Mouse (Mus musculus) midbrain, embryonic 13.5 days (tissue): ENCODE results near the gene Sars. TPM values are rescaled to one million over a fixed set of nuclear protein-coding genes. Genes with fewer than 3 reads are reported as not detected.
A peak's percentile ranks its signal among the peaks of the same experiment; 100 is the strongest.

Source experiments
- ATAC-seq: fragments of 200-750 bp; cut with Nextera tagmentation; 2 replicates; pipeline ENCODE4 v1.8.0; 2017; ENCODE audit warnings: mild to moderate bottlenecking, moderate TSS enrichment, moderate library complexity
- H3K27ac ChIP-seq: fragments of 300-500 bp; sonication (generic); 2 replicates; pipeline ENCODE4 v1.5.1; 2015; ENCODE audit warnings: inconsistent platforms, mild to moderate bottlenecking, moderate library complexity
- H3K27me3 ChIP-seq: fragments of 300-500 bp; sonication (generic); 2 replicates; pipeline ENCODE4 v1.6.1; 2015; ENCODE audit warnings: mild to moderate bottlenecking, inconsistent platforms
- H3K36me3 ChIP-seq: fragments of 300-500 bp; sonication (generic); 2 replicates; pipeline ENCODE4 v1.6.1; 2015; ENCODE audit warnings: mild to moderate bottlenecking, inconsistent platforms
- H3K4me1 ChIP-seq: fragments of 300-500 bp; sonication (generic); replicated peaks from 2 replicates; pipeline ENCODE4 v1.6.1; 2015; ENCODE audit warnings: inconsistent platforms
- H3K4me2 ChIP-seq: fragments of 300-500 bp; sonication (generic); replicated peaks from 2 replicates; pipeline ENCODE4 v1.6.1; 2015; ENCODE audit warnings: moderate library complexity, mild to moderate bottlenecking, inconsistent platforms
- H3K4me3 ChIP-seq: fragments of 300-500 bp; sonication (generic); replicated peaks from 2 replicates; pipeline ENCODE4 v1.5.1; 2015; ENCODE audit warnings: mild to moderate bottlenecking, inconsistent platforms
- H3K9ac ChIP-seq: fragments of 300-500 bp; sonication (generic); replicated peaks from 2 replicates; pipeline ENCODE4 v1.6.1; 2015; ENCODE audit warnings: mild to moderate bottlenecking, inconsistent platforms
- H3K9me3 ChIP-seq: fragments of 300-500 bp; sonication (generic); 2 replicates; pipeline ENCODE4 v1.6.1; 2016; ENCODE audit warnings: mild to moderate bottlenecking, inconsistent platforms
- WGBS: fragments of 180-500 bp; shearing (Covaris S2); methylation state at CpG from one replicate; pipeline ENCODE4 v1.1.7; 2015; 5-methylcytosine and 5-hydroxymethylcytosine counted together
- polyA plus RNA-seq: library from polyadenylated mRNA; unstranded; fragments of >200 nt; fragmentation: Nextera tagmentation; extraction: Ambion mirVana; gene quantifications from 2 replicates; pipeline ENCODE4 v1.2.1, GENCODE M21; 2015

Gene Sars
- polyA plus RNA-seq, 1 experiment from 2014 or later = 208 TPM

GRCm38 (mm10) chr3:108451969-108452368 lies 7.0 kb upstream of the Sars start:
- 89% methylated on average over 2 of the region's 2 CpGs for WGBS
- Histone ChIP-seq H3K9ac (no peak overlapping the region), H3K4me2 (no peak overlapping the region), H3K27me3 (no peaks in the 10 kb centered on the region), H3K4me3 (no peak overlapping the region), H3K36me3 (no peaks in the 10 kb centered on the region), H3K4me1 (no peaks in the 10 kb centered on the region), H3K9me3 (no peaks in the 10 kb centered on the region), H3K27ac (no peak overlapping the region)
- ATAC-seq = no peak

GRCm38 (mm10) chr3:108445366-108445705 lies 327 bp upstream of the Sars start:
- Histone ChIP-seq H3K9ac (peak overlapping the region; percentile 92), H3K27me3 (no peaks in the 10 kb centered on the region), H3K4me3 (peak overlapping the region; percentile 91), H3K4me1 (peaks cover 50% of the 10 kb centered on the region), H3K36me3 (0 out of 2 replicates have a peak, but pooled peaks cover 6% of the 10 kb centered on the region), H3K27ac (peak overlapping the region; percentile 92), H3K9me3 (no peaks in the 10 kb centered on the region), H3K4me2 (peak overlapping the region; percentile 95)
- ATAC-seq = no peak; the same call in 1 of the 2 replicates
- 11% methylated on average over 6 of the region's 6 CpGs for WGBS

DNA sequence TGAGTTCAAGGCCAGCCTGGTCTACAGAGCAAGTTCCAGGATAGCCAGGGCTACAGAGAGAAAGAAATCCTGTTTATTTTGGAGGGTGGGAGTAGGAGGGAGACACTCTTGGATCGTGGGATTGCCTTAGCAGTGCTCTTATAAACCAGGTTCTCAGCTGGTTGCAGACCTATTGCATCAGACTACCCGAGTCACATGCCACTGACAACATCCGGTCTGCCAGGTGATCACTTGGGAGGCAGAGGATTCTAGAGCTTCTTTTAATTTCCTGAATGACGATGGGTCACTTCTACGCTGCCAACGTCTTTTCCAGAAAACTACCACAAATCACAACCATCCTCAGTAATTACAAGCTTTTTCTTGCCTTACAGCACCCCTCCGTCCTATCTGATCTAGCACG lies 980 bp downstream of the Sars start:
- H3K9me3 ChIP-seq = no peaks in the 10 kb centered on the region
- 25% methylated on average over 8 of the region's 8 CpGs for WGBS
- ATAC-seq = no peak
- H3K4me2 ChIP-seq = peak overlapping the region; percentile 95
- peaks cover 51% of the 10 kb centered on the region for H3K4me1 ChIP-seq
- peak overlapping the region; percentile 91 for H3K4me3 ChIP-seq
- H3K27me3 ChIP-seq = no peaks in the 10 kb centered on the region
- H3K27ac ChIP-seq = peak overlapping the region; percentile 92
- peak overlapping the region; percentile 92 for H3K9ac ChIP-seq
- peaks cover 13% of the 10 kb centered on the region; the same call in 1 of the 2 replicates for H3K36me3 ChIP-seq

DNA sequence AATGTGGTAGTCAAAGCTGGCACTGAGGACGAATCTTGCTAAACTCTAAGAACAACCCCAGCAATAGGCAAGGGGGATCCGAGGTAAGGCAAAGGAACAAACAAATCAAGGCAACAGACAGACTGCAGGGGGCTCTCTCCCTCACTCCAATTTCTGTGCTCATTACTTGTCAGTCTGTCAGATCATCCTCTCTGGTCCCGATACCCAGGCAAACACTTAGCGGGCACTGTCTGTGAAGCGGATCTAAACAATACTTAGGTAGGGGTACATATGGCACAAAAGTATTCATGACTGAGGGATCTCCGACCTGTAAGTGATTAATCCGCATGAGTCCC lies 8.7 kb downstream of the Sars start:
- ATAC-seq = no peak
- H3K4me2 ChIP-seq = no peak overlapping the region
- H3K4me1 ChIP-seq = peaks cover 67% of the 10 kb centered on the region
- H3K4me3 ChIP-seq = no peak overlapping the region
- H3K27me3 ChIP-seq = no peaks in the 10 kb centered on the region
- H3K27ac ChIP-seq = 0 out of 2 replicates have a peak overlapping the region, but pooled peaks have one; percentile 3
- H3K9ac ChIP-seq = no peak overlapping the region
- no peaks in the 10 kb centered on the region for H3K9me3 ChIP-seq
- H3K36me3 ChIP-seq = peaks cover 36% of the 10 kb centered on the region
- 58% methylated on average over 7 of the region's 7 CpGs for WGBS

- no peak for ATAC-seq
- Histone ChIP-seq H3K9me3 (no peaks in the 10 kb centered on the region), H3K27ac (peak overlapping the region; percentile 91), H3K4me2 (no peak overlapping the region), H3K9ac (no peak overlapping the region), H3K4me3 (no peak overlapping the region), H3K4me1 (peaks cover 67% of the 10 kb centered on the region), H3K27me3 (no peaks in the 10 kb centered on the region), H3K36me3 (peaks cover 41% of the 10 kb centered on the region)
- 69% methylated on average over 17 of the region's 17 CpGs for WGBS
Measured at GRCm38 (mm10) chr3:108435701-108436379, 9.2 kb downstream of the Sars start.

DNA sequence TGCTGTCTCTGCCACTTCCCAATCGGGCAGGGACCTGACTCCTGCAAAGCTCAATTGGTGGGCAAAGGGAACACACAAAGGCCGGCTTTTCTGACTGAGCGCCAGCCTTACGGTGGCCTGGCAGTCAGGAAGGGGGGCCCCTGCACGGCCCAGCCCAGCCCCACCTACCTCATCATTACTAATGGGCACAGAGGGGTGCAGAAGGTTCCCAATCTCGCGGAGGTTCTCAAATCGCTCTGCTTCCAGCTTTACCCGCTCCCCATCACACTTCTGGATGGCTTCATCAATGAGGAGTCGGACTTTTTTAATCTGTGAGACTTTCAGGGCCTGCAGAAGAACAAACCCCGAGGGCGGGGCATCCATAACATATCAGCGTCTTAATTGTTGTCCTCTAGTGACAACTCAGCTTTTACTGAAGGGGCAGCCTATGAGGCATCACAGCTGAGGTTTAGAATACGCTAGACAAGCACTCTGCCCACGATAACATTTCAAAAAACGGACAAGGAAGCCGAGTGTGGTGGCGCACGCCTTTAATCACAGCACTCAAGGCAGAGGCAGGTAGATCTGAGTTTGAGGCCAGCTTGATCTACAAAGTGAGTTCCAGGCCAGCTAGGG lies 11.0 kb downstream of the Sars start:
- Histone ChIP-seq H3K36me3 (peaks cover 50% of the 10 kb centered on the region), H3K27me3 (no peaks in the 10 kb centered on the region), H3K9me3 (no peaks in the 10 kb centered on the region), H3K9ac (peak overlapping the region; percentile 47; the same call in 1 of the 2 replicates), H3K4me3 (no peak overlapping the region), H3K27ac (peak overlapping the region; percentile 91), H3K4me1 (peaks cover 64% of the 10 kb centered on the region), H3K4me2 (peak overlapping the region; percentile 13)
- peak; percentile 5 for ATAC-seq
- WGBS = 7% methylated on average over 19 of the region's 19 CpGs

DNA sequence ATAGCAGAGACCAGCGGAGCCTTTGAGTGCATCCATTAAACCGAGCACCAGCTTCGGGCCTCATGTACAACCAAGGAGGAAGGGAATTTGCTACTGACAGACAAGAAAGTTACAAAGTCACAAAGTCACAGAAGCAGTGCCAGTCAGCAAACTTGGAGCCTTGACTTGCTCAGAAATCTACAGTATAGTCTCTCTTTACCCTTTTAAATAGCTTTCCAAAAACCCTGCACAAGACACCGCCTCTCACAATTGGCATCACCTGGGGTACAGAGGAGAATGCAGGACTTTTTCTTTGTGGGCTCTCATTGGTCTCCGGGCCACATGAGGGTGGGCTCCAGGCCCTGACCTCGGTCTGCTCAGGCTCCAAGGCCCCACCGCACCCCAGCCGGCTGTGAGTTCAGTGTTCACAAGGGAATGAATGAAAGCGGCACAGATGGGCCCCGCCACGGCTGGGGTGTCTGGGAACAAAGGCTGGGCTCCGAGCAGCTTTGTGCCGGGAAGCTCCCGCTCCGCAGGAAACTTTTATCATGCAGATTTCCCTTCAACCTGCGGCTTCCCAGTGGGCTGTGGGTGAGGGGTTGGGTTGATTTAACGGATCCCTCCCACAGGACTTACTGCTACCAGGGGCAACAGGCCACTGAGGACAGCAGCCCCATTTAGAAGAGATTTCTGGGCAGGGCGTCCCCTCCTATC lies 11.7 kb downstream of the Sars start:
- ATAC-seq = peak; percentile 95
- H3K4me1 ChIP-seq = peaks cover 64% of the 10 kb centered on the region
- peak overlapping the region; percentile 47; the same call in 1 of the 2 replicates for H3K9ac ChIP-seq
- peak overlapping the region; percentile 91 for H3K27ac ChIP-seq
- no peaks in the 10 kb centered on the region for H3K9me3 ChIP-seq
- peak overlapping the region; percentile 13; the same call in 1 of the 2 replicates for H3K4me2 ChIP-seq
- H3K36me3 ChIP-seq = peaks cover 54% of the 10 kb centered on the region
- no peak overlapping the region for H3K4me3 ChIP-seq
- WGBS = 4% methylated on average over 18 of the region's 18 CpGs
- H3K27me3 ChIP-seq = no peaks in the 10 kb centered on the region

DNA sequence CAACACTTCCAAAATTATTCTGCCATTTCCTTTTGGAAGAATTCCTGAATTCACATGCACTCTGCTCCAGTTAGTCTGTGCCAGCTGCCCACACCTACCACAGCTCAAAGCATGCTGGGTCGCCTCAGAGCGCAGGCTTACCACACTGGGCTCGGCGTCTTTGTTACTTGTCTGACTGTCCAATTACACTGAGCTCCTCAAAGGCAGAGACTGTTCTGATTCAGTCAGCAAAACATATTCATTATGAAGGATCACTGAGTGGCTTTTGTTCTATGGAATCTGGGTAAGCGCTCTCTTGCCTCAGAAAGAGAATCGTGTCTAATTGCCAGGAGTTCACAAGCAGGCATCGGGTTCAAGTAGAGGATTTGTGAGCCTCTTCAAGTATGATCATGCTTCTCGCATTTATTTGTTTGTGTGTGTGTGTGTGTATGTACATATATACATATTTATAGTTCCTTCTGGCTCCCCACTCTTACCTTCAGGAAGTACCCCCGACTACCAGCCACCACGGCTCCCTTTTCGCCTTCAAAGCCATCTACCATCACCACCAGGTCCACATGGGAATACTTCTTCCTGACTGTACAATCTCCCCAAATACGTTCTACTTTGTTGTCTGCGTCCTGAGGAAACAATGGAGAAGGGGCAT lies 12.3 kb downstream of the Sars start:
- Histone ChIP-seq H3K4me2 (peak overlapping the region; percentile 13; the same call in 1 of the 2 replicates), H3K27ac (peak overlapping the region; percentile 91), H3K9me3 (no peaks in the 10 kb centered on the region), H3K36me3 (peaks cover 60% of the 10 kb centered on the region), H3K9ac (no peak overlapping the region), H3K27me3 (no peaks in the 10 kb centered on the region), H3K4me1 (peaks cover 64% of the 10 kb centered on the region), H3K4me3 (no peak overlapping the region)
- 10% methylated on average over 13 of the region's 13 CpGs for WGBS
- ATAC-seq = peak; percentile 57

- peaks cover 50% of the 10 kb centered on the region for H3K4me1 ChIP-seq
- peak overlapping the region; percentile 68 for H3K27ac ChIP-seq
- H3K27me3 ChIP-seq = no peaks in the 10 kb centered on the region
- 67% methylated on average over 6 of the region's 6 CpGs for WGBS
- H3K9ac ChIP-seq = no peak overlapping the region; the same call in 1 of the 2 replicates
- H3K36me3 ChIP-seq = peaks cover 53% of the 10 kb centered on the region
- ATAC-seq = 0 out of 2 replicates have a peak, but pooled peaks have one; percentile 11
- no peak overlapping the region for H3K4me2 ChIP-seq
- H3K4me3 ChIP-seq = no peak overlapping the region
- H3K9me3 ChIP-seq = no peaks in the 10 kb centered on the region
Measured at GRCm38 (mm10) chr3:108425624-108426018, 19.4 kb downstream of the Sars start.

DNA sequence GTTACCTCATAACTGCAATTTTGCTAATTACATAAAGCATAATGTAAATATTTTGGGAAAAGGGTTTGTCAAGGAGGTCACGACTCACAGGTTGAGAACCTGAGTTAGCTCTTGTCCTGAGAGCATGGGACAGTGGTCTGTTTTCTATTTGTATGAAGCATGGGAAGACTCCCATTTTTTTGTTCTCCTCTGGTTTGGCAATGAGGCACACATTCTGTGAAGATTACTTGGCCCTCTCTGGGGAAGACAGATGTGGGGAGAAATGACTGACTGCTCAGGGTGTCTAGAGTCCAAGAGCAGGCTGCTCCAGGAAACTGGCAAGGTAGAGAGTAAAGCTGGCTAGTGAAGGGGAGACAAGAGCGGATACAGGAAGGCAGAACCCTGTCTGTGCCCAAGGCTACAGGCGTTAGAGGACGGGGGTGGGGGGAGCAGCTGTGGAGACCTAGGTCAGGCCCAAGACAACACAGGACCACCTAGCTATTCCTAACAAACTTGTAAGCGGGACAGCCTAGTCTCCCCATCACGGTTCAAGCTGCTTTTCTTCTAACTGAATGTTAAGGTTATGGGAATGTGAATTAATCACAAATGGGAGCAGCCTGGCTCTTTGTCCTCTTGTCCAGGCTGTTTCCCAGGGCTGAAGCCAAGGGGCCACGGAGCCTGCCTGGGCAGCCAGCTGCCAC lies 19.9 kb downstream of the Sars start:
- Histone ChIP-seq H3K4me1 (peaks cover 49% of the 10 kb centered on the region), H3K27ac (peak overlapping the region; percentile 68), H3K9ac (no peak overlapping the region; the same call in 1 of the 2 replicates), H3K4me2 (no peak overlapping the region), H3K36me3 (peaks cover 51% of the 10 kb centered on the region), H3K27me3 (no peaks in the 10 kb centered on the region), H3K4me3 (no peak overlapping the region), H3K9me3 (no peaks in the 10 kb centered on the region)
- 0 out of 2 replicates have a peak, but pooled peaks have one; percentile 2 for ATAC-seq
- 32% methylated on average over 7 of the region's 7 CpGs for WGBS
